Mouse (Mus musculus): Measurements from ENCODE around the gene Impad1. TPM values are rescaled to one million over a fixed set of nuclear protein-coding genes. Genes with fewer than 3 reads are reported as not detected.

Gene Impad1
- 225 TPM for polyA plus RNA-seq (2014; fragmentation: Illumina TruSeq; extraction: RNeasy Lipid Tissue Mini Kit (QIAGEN cat#74804); ENCODE audit: low read depth, low replicate concordance)

GRCm38 (mm10) chr4:4792992-4793834, at the start of gene Impad1:
Gene Impad1, minus strand, starts transcription at chr4:4793355.

